Mouse (Mus musculus): Measurements from ENCODE around the gene Evi5.

Gene Evi5

GRCm38 (mm10) chr5:107807496-107807895 is 67.4 kb downstream of the Evi5 start:
- DNase-seq (ENCODE audit: low spot score in 2 of 2) = no peak

- DNase-seq (ENCODE audit: low spot score in 2 of 2) = no peak
Observed at GRCm38 (mm10) chr5:107802621-107803020, 72.3 kb downstream of the Evi5 start.

GRCm38 (mm10) chr5:107801234-107801633 is 73.7 kb downstream of the Evi5 start:
- no peak for DNase-seq (ENCODE audit: low spot score in 2 of 2)

GRCm38 (mm10) chr5:107798290-107798689 is 76.6 kb downstream of the Evi5 start:
- DNase-seq (ENCODE audit: low spot score in 2 of 2) = no peak

DNA sequence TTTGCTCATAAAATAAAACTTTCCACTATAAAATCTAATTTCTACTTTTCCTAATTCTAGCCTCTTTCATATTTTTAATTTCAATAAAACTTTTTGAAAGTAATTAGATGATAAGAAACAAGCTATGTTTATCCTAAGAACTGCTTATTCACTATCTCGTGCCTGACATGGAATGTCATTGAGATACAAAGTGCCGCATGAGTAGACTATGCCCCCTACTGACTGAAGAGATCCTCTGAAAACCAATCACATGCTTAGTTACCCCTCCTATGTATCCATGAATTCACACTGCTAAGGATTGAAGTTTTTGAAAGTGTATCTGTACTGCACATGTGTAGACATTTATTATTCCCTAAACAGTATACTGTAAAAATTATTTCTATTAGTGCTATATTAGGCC is 81.0 kb downstream of the Evi5 start:
- no peak for DNase-seq (ENCODE audit: low spot score in 2 of 2)

GRCm38 (mm10) chr5:107793258-107793657 is 81.6 kb downstream of the Evi5 start:
- DNase-seq (ENCODE audit: low spot score in 2 of 2) = no peak

GRCm38 (mm10) chr5:107792516-107792915 is 82.4 kb downstream of the Evi5 start:
- DNase-seq (ENCODE audit: low spot score in 2 of 2) = no peak

DNA sequence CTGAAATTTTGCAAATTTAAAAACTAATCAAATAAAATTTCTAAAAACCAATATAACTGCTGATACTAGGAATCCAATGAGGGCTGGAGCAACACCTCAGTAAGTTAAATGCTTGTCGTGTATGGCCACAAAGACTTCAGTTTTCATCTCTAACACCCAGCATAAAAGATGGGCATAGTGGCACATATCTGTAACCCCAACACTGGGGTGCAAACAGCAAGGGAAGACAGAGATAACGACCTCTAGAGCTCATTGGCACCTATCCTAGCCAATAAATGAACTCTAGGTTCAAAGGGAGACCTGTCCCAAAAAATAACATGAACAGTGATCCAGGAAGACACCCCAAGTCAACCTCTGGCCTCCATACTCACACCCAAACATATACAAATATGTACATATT is 82.9 kb downstream of the Evi5 start:
- DNase-seq (ENCODE audit: low spot score in 2 of 2) = no peak

DNA sequence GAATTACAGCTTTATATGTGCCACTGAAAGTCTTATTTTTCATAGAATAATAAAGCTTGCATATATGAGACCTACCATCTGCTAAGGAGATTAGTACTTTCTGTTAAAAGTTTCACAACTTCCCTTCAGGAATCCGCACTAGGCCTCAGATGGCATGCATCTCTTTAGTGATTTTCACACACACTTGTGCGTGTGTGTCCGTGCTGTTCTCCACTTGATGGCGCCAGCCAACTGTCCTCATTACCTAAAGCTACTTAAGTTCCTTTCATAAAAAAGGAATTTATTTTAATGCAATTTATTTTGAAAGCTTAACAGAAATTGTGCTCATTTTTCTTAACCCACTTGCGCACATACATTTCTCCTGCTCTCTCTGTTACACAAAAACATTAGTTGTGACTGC is 85.4 kb downstream of the Evi5 start:
- peak in 1 of 2 experiments; percentile 43 for DNase-seq (ENCODE audit: low spot score in 2 of 2)

DNA sequence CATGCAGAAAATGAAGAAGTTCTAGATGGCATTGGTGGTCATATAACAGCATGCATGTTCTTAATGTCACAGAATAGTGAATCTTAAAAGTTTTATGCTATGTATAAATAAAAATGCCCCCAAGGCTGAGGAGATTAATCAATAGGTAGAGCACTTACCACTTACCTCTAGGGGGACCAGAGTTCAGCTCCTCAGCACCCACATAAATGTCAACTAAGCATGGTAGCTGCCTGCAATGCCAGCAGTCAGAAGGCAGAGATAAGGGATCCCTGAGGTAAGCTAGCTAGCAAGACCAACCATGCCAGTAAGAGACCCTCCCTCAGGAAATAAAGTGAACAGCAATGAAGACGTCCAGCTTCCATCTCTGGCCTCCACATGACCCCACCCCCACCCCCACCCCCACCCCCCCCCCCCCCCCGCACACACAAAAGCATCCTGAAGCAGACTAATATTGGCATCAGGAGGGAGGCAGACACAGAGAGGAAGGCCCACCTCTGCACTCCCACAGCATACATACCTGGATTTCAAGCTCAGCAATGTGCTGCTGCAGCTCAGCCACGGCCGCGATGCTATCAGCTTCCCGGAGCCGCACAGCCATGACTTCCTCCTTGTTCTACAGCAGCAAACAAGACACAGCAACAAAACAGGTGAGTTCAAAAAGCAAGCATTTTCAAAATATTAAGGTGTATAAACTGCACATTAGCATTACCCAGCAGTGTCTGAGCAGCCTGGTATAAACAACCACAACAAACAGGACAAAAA is 87.0 kb downstream of the Evi5 start:
- no peak for DNase-seq (ENCODE audit: low spot score in 2 of 2)

- DNase-seq (ENCODE audit: low spot score in 2 of 2) = no peak
Observed at GRCm38 (mm10) chr5:107782360-107782759, 92.5 kb downstream of the Evi5 start.

DNA sequence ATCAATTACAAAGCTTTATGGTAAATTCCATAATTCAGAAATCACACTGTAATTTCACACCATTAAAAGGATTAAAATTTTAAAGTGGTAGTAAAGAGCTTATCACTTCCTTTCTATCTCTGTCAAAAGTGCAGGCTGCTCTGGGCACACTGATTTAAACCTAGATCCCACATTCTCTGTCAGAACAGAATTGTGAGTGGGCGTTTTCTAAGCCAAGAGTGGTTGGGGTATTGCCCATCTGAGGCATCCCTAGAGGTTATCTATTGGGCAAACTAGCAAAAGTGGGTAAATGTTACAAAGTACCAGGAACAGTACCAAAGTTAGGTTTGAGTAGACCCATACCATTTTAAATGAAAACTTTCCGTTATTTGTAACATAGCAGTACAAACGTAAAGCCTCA is 96.1 kb downstream of the Evi5 start:
- DNase-seq (ENCODE audit: low spot score in 2 of 2) = no peak

DNA sequence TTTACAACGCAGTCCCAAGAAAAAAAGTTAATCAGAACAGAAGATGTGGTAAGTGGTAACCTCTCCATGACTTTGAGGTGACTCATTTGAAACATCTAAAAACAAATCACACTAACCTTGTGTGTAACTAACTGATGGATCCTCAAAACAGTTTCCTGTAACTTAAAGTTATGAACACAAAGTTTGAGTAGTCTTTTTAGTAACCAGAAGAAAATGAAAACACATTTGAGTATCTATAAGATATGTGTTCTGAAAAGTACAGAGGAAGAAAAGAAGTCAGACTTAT is 97.4 kb downstream of the Evi5 start:
- no peak for DNase-seq (ENCODE audit: low spot score in 2 of 2)

DNA sequence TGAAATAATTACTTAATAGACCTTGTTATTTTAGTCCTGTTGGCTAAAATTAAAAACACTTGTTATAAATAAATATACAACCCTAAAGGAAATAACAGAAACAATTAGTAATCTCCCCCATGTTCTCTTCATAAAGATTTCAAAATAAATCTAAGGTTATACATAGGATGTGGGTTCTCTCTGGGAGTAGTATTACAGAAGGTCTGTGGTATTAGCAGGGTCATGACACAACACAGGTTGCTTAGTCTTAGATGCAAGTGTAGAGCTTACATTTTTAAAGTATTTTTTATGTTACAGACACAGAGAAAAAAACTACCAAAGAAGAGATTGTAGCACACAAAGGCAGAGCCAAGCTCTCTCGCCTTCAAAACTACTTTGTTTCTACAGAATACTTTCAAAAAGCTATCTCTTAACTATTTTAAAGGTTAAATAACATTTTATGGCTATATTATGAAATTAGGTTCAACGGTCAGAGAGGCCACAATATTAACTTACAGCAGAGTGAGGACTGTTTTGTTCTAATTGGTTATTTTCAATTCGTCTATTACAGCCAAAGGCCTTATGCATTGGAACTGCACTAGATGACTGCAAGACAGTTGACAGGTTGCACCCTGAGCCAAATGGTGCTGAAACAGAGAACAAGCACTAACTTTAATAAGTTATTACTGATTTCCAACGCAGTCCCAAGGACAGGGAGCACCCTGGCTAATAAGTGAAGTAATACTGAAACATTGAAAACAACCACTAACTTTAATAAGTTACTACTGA is 97.9 kb downstream of the Evi5 start:
- no peak for DNase-seq (ENCODE audit: low spot score in 2 of 2)

- no peak for DNase-seq (ENCODE audit: low spot score in 2 of 2)
Observed at GRCm38 (mm10) chr5:107775875-107776274, 99.0 kb downstream of the Evi5 start.

- DNase-seq (ENCODE audit: low spot score in 2 of 2) = no peak
Observed at GRCm38 (mm10) chr5:107772049-107772448, 102.9 kb downstream of the Evi5 start.

GRCm38 (mm10) chr5:107768224-107768623 is 106.7 kb downstream of the Evi5 start:
- DNase-seq (ENCODE audit: low spot score in 2 of 2) = no peak

GRCm38 (mm10) chr5:107765946-107766345 is 109.0 kb downstream of the Evi5 start:
- no peak for DNase-seq (ENCODE audit: low spot score in 2 of 2)

- DNase-seq (ENCODE audit: low spot score in 2 of 2) = no peak
Observed at GRCm38 (mm10) chr5:107764486-107764885, 110.4 kb downstream of the Evi5 start.

GRCm38 (mm10) chr5:107763674-107764073 is 111.2 kb downstream of the Evi5 start:
- DNase-seq (ENCODE audit: low spot score in 2 of 2) = no peak

DNA sequence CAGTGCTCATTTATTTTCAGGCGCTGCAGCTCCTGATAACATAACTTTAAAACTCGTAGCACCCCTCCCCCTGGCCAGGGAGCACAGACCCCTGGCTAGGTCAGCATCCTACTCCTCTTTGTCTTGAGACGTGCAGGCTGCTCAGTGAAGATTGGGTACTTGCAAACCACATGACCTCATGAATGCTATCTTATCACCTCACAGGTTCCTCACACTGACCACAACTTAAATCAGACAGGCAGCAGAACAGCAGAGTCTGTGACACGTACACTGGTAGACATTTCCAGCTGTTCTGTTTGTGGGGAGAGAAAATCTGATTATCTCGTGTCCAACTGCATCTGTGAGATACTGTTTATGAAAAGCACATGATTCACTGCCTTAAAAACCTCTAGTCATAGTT is 115.8 kb downstream of the Evi5 start:
- DNase-seq (ENCODE audit: low spot score in 2 of 2) = no peak

DNA sequence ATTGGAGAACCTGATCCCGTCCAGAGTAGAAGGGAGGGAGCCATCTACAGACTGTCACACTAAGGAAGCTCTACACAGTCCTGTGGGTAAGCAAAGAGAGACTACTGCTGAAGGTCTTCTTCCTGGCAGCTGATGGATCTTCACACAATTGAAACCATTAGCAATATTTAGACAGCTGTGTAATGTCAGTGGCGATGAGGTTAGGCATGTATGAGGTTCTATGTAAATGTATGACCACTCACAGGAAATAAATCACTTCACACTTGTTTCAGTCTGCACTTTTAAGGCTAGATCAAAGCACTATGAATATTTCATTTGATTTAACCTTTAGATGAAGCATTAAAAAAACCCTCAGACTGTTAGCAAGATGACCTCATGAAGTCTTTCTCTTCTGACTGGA is 118.8 kb downstream of the Evi5 start:
- no peak for DNase-seq (ENCODE audit: low spot score in 2 of 2)

- DNase-seq (ENCODE audit: low spot score in 2 of 2) = no peak
Observed at GRCm38 (mm10) chr5:107754740-107755139, 120.2 kb downstream of the Evi5 start.

GRCm38 (mm10) chr5:107753656-107754055 is 121.3 kb downstream of the Evi5 start:
- DNase-seq (ENCODE audit: low spot score in 2 of 2) = no peak

All from right cerebral cortex, postnatal 10 days (tissue).